Mouse (Mus musculus): Measurements from ENCODE around the gene Phkb. TPM values are rescaled to one million over a fixed set of nuclear protein-coding genes. Genes with fewer than 3 reads are reported as not detected.

Phkb gene
- polyA plus RNA-seq, 1 experiment from 2014 or later, result 39.5 TPM

GRCm38 (mm10) chr8:85959880-85960279 lies 119.1 kb downstream of the Phkb start:
- H3K9ac ChIP-seq, result no peak overlapping the region
- H3K27me3 ChIP-seq, result no peaks in the 10 kb centered on the region
- no peaks in the 10 kb centered on the region for H3K36me3 ChIP-seq
- no peaks in the 10 kb centered on the region for H3K9me3 ChIP-seq
- WGBS, result 96% methylated on average over 4 of the region's 4 CpGs
- no peak overlapping the region for H3K4me3 ChIP-seq
- no peaks in the 10 kb centered on the region for H3K4me1 ChIP-seq (replicated peaks)
- H3K4me2 ChIP-seq, result no peak overlapping the region
- ATAC-seq (ENCODE audit: low FRiP score, low read depth), result no peak
- H3K27ac ChIP-seq (replicated peaks), result no peak overlapping the region

- Histone ChIP-seq H3K27me3 (no peaks in the 10 kb centered on the region), H3K27ac (replicated peaks) (no peak overlapping the region), H3K4me2 (no peak overlapping the region), H3K4me3 (no peak overlapping the region), H3K9ac (no peak overlapping the region), H3K36me3 (0 out of 2 replicates have a peak, but pooled peaks cover 4% of the 10 kb centered on the region), H3K9me3 (no peaks in the 10 kb centered on the region), H3K4me1 (replicated peaks) (no peaks in the 10 kb centered on the region)
- WGBS, result 94% methylated on average over 4 of the region's 4 CpGs
- no peak for ATAC-seq (ENCODE audit: low FRiP score, low read depth)
Measured at GRCm38 (mm10) chr8:85977588-85978077, 136.9 kb downstream of the Phkb start.

GRCm38 (mm10) chr8:85992911-85993310 lies 152.2 kb downstream of the Phkb start:
- H3K4me3 ChIP-seq, result no peak overlapping the region
- no peaks in the 10 kb centered on the region for H3K4me1 ChIP-seq (replicated peaks)
- no peaks in the 10 kb centered on the region for H3K9me3 ChIP-seq
- no peak for ATAC-seq (ENCODE audit: low FRiP score, low read depth)
- H3K4me2 ChIP-seq, result no peak overlapping the region
- H3K27ac ChIP-seq (replicated peaks), result no peak overlapping the region
- H3K36me3 ChIP-seq, result no peaks in the 10 kb centered on the region
- no peaks in the 10 kb centered on the region for H3K27me3 ChIP-seq
- H3K9ac ChIP-seq, result no peak overlapping the region
- WGBS, result 86% methylated on average over 1 of the region's 1 CpGs

GRCm38 (mm10) chr8:85993661-85994060 lies 152.9 kb downstream of the Phkb start:
- H3K9me3 ChIP-seq, result no peaks in the 10 kb centered on the region
- no peaks in the 10 kb centered on the region for H3K27me3 ChIP-seq
- no peak overlapping the region for H3K4me3 ChIP-seq
- 93% methylated on average over 1 of the region's 1 CpGs for WGBS
- H3K27ac ChIP-seq (replicated peaks), result no peak overlapping the region
- H3K36me3 ChIP-seq, result no peaks in the 10 kb centered on the region
- no peak for ATAC-seq (ENCODE audit: low FRiP score, low read depth)
- no peak overlapping the region for H3K9ac ChIP-seq
- H3K4me1 ChIP-seq (replicated peaks), result no peaks in the 10 kb centered on the region
- H3K4me2 ChIP-seq, result no peak overlapping the region

GRCm38 (mm10) chr8:85995971-85996370 lies 155.2 kb downstream of the Phkb start:
- H3K27me3 ChIP-seq, result no peaks in the 10 kb centered on the region
- no peak for ATAC-seq (ENCODE audit: low FRiP score, low read depth)
- no peaks in the 10 kb centered on the region for H3K9me3 ChIP-seq
- H3K9ac ChIP-seq, result no peak overlapping the region
- no peak overlapping the region for H3K27ac ChIP-seq (replicated peaks)
- no peak overlapping the region for H3K4me3 ChIP-seq
- 61% methylated on average over 1 of the region's 1 CpGs for WGBS
- no peaks in the 10 kb centered on the region for H3K4me1 ChIP-seq (replicated peaks)
- H3K36me3 ChIP-seq, result no peaks in the 10 kb centered on the region
- H3K4me2 ChIP-seq, result no peak overlapping the region

GRCm38 (mm10) chr8:86006485-86006884 lies 165.7 kb downstream of the Phkb start:
- Histone ChIP-seq H3K36me3 (no peaks in the 10 kb centered on the region), H3K27ac (replicated peaks) (no peak overlapping the region), H3K9ac (no peak overlapping the region), H3K9me3 (no peaks in the 10 kb centered on the region), H3K4me3 (no peak overlapping the region), H3K27me3 (no peaks in the 10 kb centered on the region), H3K4me1 (replicated peaks) (no peaks in the 10 kb centered on the region), H3K4me2 (no peak overlapping the region)
- ATAC-seq (ENCODE audit: low FRiP score, low read depth), result no peak

- H3K4me2 ChIP-seq, result no peak overlapping the region
- no peak overlapping the region for H3K9ac ChIP-seq
- H3K27ac ChIP-seq (replicated peaks), result no peak overlapping the region
- 55% methylated on average over 2 of the region's 2 CpGs for WGBS
- no peak for ATAC-seq (ENCODE audit: low FRiP score, low read depth)
- H3K4me3 ChIP-seq, result no peak overlapping the region
- H3K27me3 ChIP-seq, result no peaks in the 10 kb centered on the region
- H3K9me3 ChIP-seq, result no peaks in the 10 kb centered on the region
- peaks cover 3% of the 10 kb centered on the region; the same call in 1 of the 2 replicates for H3K36me3 ChIP-seq
- H3K4me1 ChIP-seq (replicated peaks), result 0 out of 2 replicates have a peak, but pooled peaks cover 2% of the 10 kb centered on the region
Measured at GRCm38 (mm10) chr8:86016806-86017205, 176.0 kb downstream of the Phkb start.

- no peak overlapping the region for H3K9ac ChIP-seq
- H3K36me3 ChIP-seq, result no peaks in the 10 kb centered on the region
- no peak overlapping the region for H3K4me2 ChIP-seq
- 76% methylated on average over 6 of the region's 6 CpGs for WGBS
- H3K27ac ChIP-seq (replicated peaks), result no peak overlapping the region
- no peaks in the 10 kb centered on the region for H3K4me1 ChIP-seq (replicated peaks)
- H3K9me3 ChIP-seq, result no peaks in the 10 kb centered on the region
- H3K4me3 ChIP-seq, result no peak overlapping the region
- no peak for ATAC-seq (ENCODE audit: low FRiP score, low read depth)
- no peaks in the 10 kb centered on the region for H3K27me3 ChIP-seq
Measured at GRCm38 (mm10) chr8:86028646-86029312, 188.0 kb downstream of the Phkb start.

GRCm38 (mm10) chr8:86029451-86029850 lies 188.7 kb downstream of the Phkb start:
- H3K36me3 ChIP-seq, result no peaks in the 10 kb centered on the region
- no peak overlapping the region for H3K9ac ChIP-seq
- no peak overlapping the region for H3K4me2 ChIP-seq
- 88% methylated on average over 7 of the region's 7 CpGs for WGBS
- no peaks in the 10 kb centered on the region for H3K27me3 ChIP-seq
- no peak overlapping the region for H3K27ac ChIP-seq (replicated peaks)
- no peaks in the 10 kb centered on the region for H3K9me3 ChIP-seq
- ATAC-seq (ENCODE audit: low FRiP score, low read depth), result no peak
- H3K4me3 ChIP-seq, result no peak overlapping the region
- no peaks in the 10 kb centered on the region for H3K4me1 ChIP-seq (replicated peaks)

- no peak for ATAC-seq (ENCODE audit: low FRiP score, low read depth)
- WGBS, result 90% methylated on average over 6 of the region's 6 CpGs
- no peaks in the 10 kb centered on the region for H3K4me1 ChIP-seq (replicated peaks)
- no peak overlapping the region for H3K27ac ChIP-seq (replicated peaks)
- no peak overlapping the region for H3K4me3 ChIP-seq
- H3K4me2 ChIP-seq, result no peak overlapping the region
- H3K9me3 ChIP-seq, result no peaks in the 10 kb centered on the region
- no peaks in the 10 kb centered on the region for H3K27me3 ChIP-seq
- no peak overlapping the region for H3K9ac ChIP-seq
- H3K36me3 ChIP-seq, result no peaks in the 10 kb centered on the region
Measured at GRCm38 (mm10) chr8:86034662-86035365, 194.1 kb downstream of the Phkb start.

GRCm38 (mm10) chr8:86035371-86035770 lies 194.6 kb downstream of the Phkb start:
- no peaks in the 10 kb centered on the region for H3K9me3 ChIP-seq
- no peak overlapping the region for H3K27ac ChIP-seq (replicated peaks)
- H3K4me2 ChIP-seq, result no peak overlapping the region
- no peak overlapping the region for H3K4me3 ChIP-seq
- WGBS, result 86% methylated on average over 4 of the region's 4 CpGs
- no peaks in the 10 kb centered on the region for H3K36me3 ChIP-seq
- no peak overlapping the region for H3K9ac ChIP-seq
- no peaks in the 10 kb centered on the region for H3K4me1 ChIP-seq (replicated peaks)
- ATAC-seq (ENCODE audit: low FRiP score, low read depth), result no peak
- no peaks in the 10 kb centered on the region for H3K27me3 ChIP-seq

GRCm38 (mm10) chr8:86038462-86038861 lies 197.7 kb downstream of the Phkb start:
- H3K9ac ChIP-seq, result no peak overlapping the region
- H3K4me1 ChIP-seq (replicated peaks), result no peaks in the 10 kb centered on the region
- no peak overlapping the region for H3K4me2 ChIP-seq
- H3K27me3 ChIP-seq, result no peaks in the 10 kb centered on the region
- H3K4me3 ChIP-seq, result no peak overlapping the region
- H3K9me3 ChIP-seq, result no peaks in the 10 kb centered on the region
- no peak overlapping the region for H3K27ac ChIP-seq (replicated peaks)
- H3K36me3 ChIP-seq, result 0 out of 2 replicates have a peak, but pooled peaks cover under 1% of the 10 kb centered on the region
- WGBS, result 79% methylated on average over 3 of the region's 3 CpGs
- no peak for ATAC-seq (ENCODE audit: low FRiP score, low read depth)

Data from hindbrain, embryonic 15.5 days (tissue).